Mouse (Mus musculus) thymus, postnatal 10 days (tissue): Measurements from ENCODE around the gene Eif2ak4.

Experiments used
- DNase-seq, 2 experiments: peaks; one replicate each; pipeline ENCODE4 v3.0.0; 2021; ENCODE audit warnings: low spot score in 2 of 2

The Eif2ak4 gene

DNA sequence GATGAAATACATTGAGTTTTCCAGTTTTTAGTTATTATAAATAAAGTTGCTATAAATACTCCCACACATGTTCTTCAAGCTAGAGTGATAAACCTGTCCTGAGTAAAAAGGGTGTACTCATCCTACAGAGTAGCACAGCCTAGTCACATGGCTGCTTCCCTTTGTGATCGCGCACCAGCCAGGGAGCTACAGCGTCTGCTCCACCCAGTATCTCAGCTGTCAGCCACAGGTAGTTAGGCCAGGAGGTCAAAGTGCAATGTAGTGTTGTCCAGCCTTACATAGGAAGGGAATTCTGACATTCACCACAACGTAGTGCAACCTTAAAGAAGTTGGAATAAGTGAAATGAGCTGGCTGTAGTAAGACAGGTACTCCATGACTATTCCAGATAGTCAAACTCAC lies 17.1 kb downstream of the Eif2ak4 start:
- DNase-seq, result no peak

DNA sequence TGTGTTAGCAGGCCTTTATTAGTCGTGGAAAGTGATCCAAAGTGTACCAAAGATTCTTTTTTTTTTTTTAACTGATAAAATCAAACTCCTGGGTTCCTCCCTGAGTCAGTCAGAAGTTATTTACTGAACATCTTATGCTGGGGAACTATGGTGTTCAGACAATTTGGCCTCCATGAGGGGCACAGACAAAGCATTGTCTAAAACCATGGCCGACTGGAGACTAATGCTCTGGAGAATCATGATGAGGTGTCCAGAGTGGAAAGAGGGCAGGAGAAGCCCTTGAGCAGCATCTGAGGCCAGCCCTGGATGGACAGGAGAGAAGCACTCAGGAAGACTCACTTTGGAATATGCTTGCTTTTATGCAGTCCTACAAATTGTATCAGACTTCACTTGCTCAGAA lies 18.4 kb downstream of the Eif2ak4 start:
- DNase-seq, result no peak

DNA sequence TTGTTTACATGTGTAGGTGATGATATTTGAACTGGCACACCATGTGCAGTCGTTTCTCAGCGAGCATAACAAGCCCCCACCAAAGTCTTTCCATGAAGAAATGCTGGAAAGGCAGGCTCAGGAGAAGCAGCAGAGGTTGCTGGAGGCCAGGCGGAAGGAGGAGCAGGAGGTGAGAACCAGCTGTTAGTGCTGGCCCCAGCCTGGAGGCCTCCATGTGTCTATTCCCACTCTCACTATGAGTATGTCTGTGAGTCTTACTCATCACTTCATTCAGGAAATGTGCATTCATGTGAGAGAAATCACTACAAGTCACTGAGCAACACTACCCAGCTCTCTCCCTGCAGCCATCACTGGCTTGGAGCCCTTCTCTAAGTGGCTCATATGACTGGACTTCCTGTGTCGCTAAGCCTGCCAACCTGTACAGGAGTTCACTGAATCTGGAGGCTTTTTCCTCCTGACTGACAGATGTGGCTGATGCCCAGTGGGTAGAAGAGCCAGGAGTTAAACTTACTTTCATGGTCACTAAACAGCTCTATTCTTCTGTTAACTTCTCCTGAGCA lies 20.0 kb downstream of the Eif2ak4 start:
- DNase-seq, result no peak

DNA sequence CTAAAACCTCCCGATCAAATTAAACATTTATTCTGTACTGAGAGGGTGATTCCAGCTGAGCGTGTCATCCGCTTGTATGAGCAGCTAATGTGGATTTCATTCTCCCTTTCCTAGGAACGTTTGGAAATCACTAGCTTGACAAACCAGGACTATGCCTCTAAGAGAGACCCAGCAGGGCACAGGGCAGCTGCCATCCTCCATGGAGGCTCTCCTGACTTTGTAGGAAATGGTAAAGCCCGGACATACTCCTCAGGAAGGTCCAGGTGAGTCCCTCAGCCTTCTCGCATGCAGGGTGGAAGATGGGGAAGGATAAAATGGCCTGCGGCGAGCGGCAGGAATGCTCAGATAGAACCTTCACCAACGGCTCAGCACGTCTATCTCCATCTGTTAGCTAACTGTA lies 24.4 kb downstream of the Eif2ak4 start:
- DNase-seq, result no peak

DNA sequence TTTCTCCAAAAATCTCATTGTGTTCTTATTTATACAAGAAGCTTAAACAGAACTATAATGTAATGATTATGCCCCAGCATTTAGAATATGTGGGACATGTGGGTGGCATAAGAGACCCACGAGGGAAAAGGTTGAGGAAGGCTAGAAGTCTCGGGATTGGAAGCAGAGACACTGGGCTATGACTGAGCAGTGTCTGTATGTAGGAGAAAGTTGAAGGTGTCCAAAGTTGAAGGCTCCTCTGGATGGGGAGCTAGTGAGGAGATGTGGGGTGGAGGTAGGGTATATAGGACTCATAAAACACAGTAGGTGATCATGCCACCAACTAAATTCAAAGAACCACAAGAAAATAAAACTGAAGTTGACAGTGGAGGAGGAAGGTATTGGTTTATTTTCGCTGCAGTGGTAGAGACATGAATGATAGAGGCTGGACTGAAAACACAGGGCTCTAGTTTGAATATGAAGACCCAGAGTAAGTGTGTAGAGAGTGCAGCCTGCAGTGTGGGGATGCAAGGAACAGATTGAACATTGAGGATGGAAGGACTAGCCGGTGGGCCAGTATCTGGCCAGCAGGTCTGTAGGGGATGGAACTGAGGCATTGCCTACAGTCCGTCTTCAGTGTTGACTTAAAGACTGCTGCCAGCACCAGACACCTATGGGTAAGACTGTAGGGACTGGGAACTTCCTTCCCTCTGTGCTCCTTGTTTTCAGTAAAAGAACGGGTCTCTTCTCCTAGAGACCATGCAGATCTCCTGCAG lies 27.4 kb downstream of the Eif2ak4 start:
- no peak for DNase-seq

DNA sequence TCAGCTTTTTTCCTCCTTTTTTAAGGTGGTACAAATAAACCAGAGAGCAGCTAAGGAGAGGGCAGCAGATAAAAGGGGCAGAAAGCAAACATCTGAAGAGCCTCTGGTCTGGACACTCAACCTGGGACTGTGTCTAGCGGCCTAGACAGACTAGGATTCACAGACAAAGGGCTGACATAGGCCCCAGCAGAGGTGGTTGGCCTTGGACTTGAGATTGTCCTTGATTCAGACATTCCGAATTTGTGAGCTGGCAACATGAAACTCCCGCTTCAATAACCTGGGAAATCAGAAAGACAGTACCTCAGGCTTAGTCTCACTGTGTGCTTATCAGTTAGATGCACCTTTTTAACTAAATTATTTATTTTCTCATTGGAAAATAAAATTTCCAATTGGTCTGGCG lies 29.7 kb downstream of the Eif2ak4 start:
- no peak for DNase-seq

DNA sequence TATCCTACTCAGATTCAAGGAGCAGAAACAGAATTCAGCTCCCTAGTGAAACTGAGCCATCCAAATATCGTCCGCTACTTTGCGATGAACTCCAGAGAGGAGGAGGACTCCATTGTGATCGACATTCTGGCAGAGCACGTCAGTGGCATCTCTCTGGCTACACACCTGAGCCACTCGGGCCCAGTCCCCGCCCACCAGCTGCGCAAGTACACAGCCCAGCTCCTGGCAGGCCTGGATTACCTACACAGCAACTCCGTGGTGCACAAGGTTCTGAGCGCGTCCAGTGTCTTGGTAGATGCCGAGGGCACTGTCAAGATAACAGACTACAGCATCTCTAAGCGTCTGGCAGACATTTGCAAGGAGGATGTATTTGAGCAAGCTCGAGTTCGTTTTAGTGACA lies 33.5 kb downstream of the Eif2ak4 start:
- DNase-seq, result no peak

DNA sequence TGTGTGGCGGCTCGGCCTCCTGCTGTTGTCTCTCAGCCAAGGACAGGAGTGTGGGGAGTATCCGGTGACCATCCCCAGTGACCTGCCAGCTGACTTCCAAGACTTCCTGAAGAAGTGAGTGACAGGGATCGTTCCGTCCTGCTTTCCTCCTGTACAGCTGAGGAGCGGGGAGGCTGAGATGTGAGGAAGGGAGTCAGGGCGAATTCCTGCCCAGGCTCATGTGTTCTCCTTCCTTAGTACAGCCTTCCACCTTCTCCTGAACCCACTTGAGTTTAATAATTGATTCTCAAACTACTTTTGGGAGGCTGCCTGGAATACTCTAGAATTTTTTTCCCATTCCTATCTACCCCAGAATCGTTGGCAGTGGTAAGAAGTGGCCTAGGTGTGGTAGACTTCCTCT lies 34.0 kb downstream of the Eif2ak4 start:
- no peak for DNase-seq

DNA sequence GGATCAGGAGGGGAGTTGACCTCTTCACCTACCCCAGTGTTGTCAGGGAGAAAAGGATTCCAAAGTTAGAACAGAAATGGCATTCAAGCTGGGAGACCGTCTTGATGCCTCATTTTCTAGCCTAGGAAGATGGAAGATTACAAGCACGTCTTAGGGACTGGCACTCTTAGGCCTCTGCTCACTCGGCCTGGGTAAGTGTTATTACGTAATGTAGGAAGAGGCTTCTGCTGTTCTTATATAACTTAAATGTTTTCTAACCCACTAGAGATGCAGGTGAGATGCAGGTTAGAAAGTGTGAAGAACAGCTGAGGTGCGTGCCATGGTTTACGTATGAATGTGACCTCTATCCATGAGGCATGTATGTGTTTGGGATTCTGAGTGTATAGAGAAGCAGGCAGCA lies 39.9 kb downstream of the Eif2ak4 start:
- no peak for DNase-seq

DNA sequence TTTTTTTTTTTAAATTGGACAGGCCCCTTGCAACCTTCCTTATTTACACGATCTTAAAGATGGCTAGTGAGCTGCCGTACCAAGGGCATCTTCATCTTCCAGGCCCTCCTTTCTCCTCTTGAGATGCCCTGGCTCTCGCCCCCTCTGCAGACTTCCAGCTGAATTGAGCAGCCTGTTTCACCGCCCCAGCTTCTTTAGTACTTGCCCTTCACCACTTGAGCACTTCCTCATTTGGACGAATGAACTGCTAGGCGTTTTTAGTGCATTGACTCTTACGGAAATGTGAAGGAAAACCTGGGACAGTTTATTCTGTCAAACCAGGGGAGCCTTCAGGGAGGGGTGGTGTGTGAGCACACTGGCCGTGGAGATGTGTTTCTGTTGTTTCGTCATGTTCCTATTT lies 40.9 kb downstream of the Eif2ak4 start:
- no peak for DNase-seq

DNA sequence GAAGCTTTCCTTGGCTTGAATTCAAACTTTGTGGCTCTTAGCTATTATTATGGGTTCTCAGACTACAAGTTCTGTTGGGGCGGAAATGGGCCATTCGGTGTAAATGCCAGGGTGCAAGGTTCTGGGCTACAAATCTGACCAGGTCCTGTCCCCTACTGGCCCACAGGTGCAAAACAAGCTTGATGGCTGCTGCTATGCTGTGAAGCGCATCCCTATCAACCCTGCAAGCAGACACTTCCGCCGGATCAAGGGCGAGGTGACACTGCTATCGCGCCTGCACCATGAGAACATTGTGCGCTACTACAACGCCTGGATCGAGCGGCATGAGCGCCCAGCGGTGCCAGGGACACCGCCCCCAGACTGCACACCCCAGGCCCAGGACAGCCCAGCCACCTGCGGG lies 42.2 kb downstream of the Eif2ak4 start:
- no peak for DNase-seq

DNA sequence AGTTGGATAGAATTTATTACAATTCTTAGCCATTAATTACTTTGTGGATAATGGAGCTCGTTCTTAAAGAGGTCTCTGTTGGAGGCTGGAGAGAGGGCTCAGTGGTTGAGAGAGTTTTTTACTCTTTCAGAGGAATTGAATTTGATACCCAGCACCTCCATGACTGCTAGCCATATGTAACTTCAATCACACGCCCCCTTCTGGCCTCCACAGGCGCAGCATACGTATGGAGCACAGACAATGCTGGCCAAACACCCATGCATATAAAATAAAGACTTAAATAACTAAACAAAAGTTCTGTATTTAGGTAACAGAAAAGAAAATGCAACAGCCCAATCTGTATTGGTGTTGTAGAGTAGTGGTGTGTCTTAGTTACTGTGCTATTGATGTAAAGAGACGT lies 43.2 kb downstream of the Eif2ak4 start:
- peak in 1 of 2 experiments; percentile 25 for DNase-seq

DNA sequence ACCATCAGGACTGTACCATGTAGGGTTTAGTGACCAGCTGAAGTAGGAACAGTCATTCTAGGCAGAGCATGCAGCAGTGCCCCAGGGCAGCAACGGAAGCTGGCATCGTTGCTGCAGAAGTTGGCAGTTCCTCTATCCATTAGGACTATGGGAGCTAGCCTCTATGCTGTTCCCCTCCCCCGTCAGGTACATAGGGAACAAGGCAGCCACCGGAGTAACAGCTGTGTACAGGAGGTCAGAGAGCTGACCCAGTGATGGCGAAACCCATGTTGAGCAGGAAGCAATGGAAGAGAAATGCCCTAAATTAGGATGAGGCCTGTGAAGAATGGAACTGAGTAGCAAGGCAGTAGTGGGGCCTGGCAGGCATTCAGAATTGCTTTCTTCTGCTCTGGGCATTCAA lies 53.8 kb downstream of the Eif2ak4 start:
- no peak for DNase-seq

DNA sequence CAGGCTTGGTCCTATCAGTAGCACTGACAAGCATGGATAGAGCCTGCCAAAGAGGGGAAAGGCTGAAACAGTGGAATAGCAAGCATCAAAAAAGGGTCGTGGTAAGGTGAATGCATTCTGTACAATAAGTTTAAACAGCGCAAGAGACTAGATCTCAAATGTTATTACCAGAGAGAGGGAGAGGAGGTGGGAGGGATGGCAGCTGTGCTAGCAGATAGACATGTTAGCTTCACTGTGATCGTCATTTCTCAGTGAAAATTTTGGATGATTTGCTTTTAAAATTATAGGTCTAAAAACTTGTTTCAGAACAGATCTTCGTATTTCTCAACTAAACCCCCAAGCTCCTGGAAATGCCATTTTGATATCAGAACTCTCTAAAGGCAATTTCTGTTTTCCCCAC lies 54.3 kb downstream of the Eif2ak4 start:
- no peak for DNase-seq

DNA sequence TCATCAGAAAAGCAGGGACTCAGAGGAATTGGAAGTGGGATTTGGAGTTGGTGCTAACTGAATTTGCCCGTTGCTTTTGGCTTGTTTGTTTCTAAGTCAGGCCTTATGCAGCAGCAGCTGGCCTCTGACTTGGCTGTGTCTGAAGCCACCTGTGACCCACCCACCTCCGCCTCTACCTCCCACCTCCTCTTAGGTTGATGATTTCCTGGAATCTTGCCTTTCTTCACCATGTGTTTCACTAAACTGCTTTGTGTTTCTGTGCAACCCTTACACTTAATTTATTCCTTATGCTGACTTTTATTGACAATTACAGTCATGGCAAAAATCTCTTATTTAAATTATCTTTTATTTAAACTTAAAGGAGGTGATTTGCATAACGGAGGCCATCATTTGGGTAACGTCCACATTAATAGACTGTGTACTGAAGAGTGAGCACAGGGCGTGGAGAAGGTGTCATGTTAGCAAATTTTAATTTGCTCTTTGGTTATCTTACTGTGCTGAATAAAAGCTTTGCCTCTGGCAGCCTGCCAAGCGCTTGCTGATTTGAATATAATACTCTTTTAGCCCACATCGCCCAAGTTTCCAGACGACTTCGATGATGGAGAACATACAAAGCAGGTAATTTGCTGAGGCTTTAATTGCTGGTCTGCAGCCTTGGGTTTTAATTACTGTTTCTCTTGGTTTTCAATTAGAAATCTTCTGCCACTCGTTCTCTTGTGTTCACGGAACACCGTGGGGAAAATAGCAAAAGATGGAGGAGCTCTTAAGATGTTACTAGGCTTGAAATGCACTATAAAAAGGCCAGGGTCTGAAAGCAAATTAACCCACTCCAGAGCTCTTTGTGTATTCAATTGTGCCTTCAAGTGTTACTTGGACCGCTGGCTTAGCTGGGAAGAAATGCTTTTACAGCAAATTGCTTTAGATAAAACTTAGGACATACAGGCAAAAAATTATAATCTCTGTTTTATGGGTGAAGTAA lies 57.6 kb downstream of the Eif2ak4 start:
- DNase-seq, result no peak

DNA sequence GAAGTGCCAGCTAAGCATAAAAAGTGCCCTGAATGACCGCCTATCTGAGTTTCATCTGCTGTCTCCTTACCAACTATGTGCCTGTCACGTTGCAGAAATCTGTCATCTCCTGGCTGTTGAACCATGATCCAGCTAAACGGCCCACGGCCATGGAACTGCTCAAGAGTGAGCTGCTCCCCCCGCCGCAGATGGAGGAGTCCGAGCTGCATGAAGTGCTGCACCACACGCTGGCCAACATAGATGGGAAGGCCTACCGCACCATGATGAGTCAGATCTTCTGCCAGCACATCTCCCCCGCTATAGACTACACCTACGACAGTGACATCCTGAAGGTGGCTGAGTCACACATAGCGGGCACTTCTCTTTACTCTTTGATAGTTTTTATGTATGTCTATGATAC lies 59.8 kb downstream of the Eif2ak4 start:
- DNase-seq, result no peak

DNA sequence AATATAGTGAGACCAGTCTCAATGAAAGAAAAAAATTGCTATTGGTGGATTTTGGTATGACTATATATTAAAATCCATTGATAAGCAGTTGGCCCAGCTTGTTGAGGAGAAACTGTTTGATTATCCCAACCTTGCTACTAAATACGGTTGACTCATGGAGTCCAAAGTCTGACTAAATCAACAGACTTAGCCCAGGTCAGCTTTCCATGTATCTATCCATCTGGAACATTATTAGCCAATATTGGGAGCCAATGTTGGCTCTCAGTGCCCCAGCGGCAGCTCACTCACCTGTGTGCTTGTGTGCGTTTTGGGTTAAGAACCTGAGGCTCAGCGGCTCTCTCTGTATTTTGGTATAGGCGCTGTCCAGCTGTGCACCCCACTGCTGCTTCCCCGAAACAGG lies 62.6 kb downstream of the Eif2ak4 start:
- no peak for DNase-seq

DNA sequence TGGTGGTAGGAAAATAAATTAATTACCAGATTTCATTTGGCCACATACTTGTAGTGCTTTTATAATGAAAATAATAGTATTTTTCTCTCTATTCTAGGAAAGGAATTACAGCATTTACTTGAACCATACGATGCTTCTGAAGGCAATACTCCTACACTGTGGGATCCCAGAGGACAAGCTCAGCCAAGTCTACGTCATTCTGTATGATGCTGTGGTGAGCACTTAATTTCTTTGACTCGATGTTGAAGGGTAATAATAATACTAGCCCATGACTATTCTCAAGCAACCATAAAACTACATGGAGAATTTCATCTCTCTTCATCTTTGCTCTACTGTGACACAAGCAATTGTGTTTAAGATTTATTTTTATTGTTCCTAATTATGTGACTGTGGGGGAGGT lies 68.6 kb downstream of the Eif2ak4 start:
- DNase-seq, result no peak

DNA sequence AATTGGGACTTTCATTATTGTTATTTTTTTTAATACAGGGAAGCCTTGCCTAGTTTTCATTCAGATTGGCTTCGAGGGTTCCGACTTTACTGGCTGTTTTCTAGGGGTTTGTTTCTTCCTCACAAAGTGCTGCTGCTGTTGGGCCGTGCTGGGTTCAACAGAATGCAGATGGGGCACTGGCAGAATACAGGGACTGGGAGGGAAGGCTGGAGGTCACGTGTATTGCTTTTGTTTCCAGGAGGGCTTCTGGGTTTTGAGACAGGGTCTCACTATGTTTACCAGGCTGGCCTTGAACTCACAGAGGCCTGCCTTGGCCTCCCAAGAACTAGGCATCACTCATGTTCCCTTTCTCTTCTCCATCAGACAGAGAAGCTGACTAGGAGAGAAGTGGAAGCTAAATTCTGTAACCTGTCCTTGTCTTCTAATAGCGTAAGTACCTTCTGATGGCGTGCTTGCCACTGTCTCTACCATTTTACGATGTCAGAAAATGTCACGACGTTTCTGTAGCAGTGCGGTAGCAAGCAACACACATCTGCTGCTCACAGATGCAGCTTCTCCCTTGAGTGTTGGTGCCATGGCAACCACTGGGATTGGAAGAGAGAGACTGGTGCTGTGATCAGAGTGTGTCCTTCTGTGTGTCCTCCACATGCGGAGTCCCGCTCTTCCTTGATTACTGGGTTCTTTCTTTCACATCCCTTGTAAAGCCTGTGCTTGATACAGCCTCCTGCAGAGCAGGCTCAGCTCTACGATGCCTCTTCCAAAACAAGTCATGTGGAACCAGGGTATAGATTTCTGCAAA lies 69.2 kb downstream of the Eif2ak4 start:
- DNase-seq, result no peak

DNA sequence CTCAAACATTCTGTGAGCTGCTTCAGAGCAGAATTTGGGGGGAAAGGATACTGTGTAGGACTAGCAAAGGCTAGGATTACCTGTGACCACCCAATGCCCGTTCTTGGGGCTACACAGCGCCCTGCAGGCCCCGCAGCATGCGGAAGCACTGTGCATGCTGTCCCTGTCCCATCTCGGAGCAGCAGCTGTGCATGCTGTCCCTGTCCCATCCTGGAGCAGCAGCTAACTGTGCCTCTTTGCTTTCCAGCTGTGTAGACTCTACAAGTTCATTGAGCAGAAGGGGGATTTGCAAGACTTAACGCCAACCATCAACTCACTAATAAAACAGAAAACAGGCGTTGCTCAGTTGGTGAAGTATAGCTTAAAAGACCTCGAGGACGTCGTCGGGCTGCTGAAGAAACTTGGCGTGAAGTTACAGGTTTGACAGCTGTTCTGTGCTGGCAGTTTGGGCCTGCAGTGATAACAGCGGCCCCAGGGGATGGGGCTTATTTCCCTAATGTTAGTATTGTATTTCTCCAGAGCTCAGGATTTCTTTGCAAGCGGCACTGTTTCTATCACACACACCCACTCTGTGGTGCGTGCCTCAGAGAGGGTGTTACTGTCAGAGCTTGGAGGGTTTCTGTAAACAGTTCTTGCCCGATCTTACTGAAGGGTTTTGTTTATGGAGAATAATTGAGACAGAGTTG lies 73.2 kb downstream of the Eif2ak4 start:
- DNase-seq, result no peak

DNA sequence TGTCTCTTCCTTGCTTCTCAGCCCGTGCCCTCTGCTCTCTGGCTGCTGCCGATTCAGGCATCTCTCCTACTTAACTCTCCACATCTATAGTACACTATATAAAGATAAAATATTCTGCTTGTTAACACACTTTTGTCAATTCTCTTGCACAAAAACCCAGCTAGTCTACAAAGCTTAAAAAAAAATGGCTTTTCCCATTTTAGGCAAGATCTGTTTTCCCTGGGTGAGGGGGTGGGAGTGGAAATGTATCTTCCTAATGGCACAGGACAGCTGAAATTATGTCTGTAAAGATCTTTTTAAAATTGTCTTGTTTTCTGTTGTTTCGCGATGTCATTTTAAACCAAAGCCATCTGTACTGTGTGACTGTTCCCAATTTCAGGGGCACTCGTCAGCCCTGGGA lies 75.1 kb downstream of the Eif2ak4 start:
- no peak for DNase-seq
